ENCODE assay signal across 32 mouse cellular contexts in genomic region chr2:39020004-39020403, GRCm38 (mm10).
"Had no signal": no experiment of that assay in that cellular context is flagged by ENCODE, and none has a peak within 500 bp of the region (broad histone marks: within the 10 kb centered on the region; RNA-seq: fewer than 3 reads in every experiment).

No protein-coding gene starts in this region.

- H3K27ac ChIP-seq: left cerebral cortex, adult 2 months; limb, embryonic 10.5 days; limb, embryonic 12.5 days; limb, embryonic 13.5 days; limb, embryonic 15.5 days; liver, embryonic 12.5 days; liver, embryonic 13.5 days; liver, embryonic 14.5 days; liver, embryonic 15.5 days; lung, embryonic 15.5 days; macrophage; midbrain, embryonic 10.5 days; midbrain, embryonic 12.5 days; midbrain, embryonic 13.5 days; midbrain, embryonic 15.5 days had no signal

- H3K9me3 ChIP-seq: limb, embryonic 10.5 days; limb, embryonic 12.5 days; limb, embryonic 13.5 days; limb, embryonic 15.5 days; liver, embryonic 12.5 days; liver, embryonic 13.5 days; liver, embryonic 15.5 days; lung, embryonic 15.5 days; megakaryocyte, embryonic 14.5 days; midbrain, embryonic 10.5 days; midbrain, embryonic 12.5 days; midbrain, embryonic 13.5 days; midbrain, embryonic 15.5 days had no signal

- H3K9ac ChIP-seq: limb, embryonic 12.5 days; limb, embryonic 13.5 days; limb, embryonic 15.5 days; liver, embryonic 12.5 days; liver, embryonic 13.5 days; liver, embryonic 14.5 days; liver, embryonic 15.5 days; liver, postnatal 0 days; lung, embryonic 14.5 days; lung, embryonic 15.5 days; midbrain, embryonic 12.5 days; midbrain, embryonic 13.5 days; midbrain, embryonic 15.5 days had no signal

- DNase-seq: left cerebral cortex, postnatal 4 days; liver; liver, embryonic 13.5 days; liver, postnatal 0 days; lung, adult 18-20 months; lung, adult 2 months; lung, embryonic 14.5 days; lung, postnatal 10 days; lung, postnatal 14 days; lung, postnatal 36 days; lung, postnatal 4 days; midbrain, embryonic 14.5 days had no signal

- H3K27me3 ChIP-seq: limb, embryonic 12.5 days; limb, embryonic 13.5 days; limb, embryonic 15.5 days; liver, embryonic 12.5 days; liver, embryonic 13.5 days; liver, embryonic 15.5 days; lung, embryonic 15.5 days; megakaryocyte, embryonic 14.5 days; midbrain, embryonic 12.5 days; midbrain, embryonic 13.5 days; midbrain, embryonic 15.5 days had no signal

- H3K4me2 ChIP-seq: limb, embryonic 12.5 days; limb, embryonic 13.5 days; limb, embryonic 15.5 days; liver, embryonic 11.5 days; liver, embryonic 12.5 days; liver, embryonic 13.5 days; liver, embryonic 15.5 days; lung, embryonic 14.5 days; lung, embryonic 15.5 days; midbrain, embryonic 11.5 days; midbrain, embryonic 12.5 days; midbrain, embryonic 13.5 days; midbrain, embryonic 15.5 days had no signal

- ATAC-seq: liver, embryonic 12.5 days; liver, postnatal 0 days; lung, postnatal 0 days; midbrain, embryonic 13.5 days; midbrain, embryonic 15.5 days; midbrain, embryonic 16.5 days had no signal

- H3K4me3 ChIP-seq: left cerebral cortex, adult 2 months; limb, embryonic 10.5 days; limb, embryonic 12.5 days; limb, embryonic 13.5 days; limb, embryonic 15.5 days; liver, embryonic 12.5 days; liver, embryonic 13.5 days; liver, embryonic 15.5 days; lung, embryonic 15.5 days; megakaryocyte, embryonic 14.5 days; midbrain, embryonic 10.5 days; midbrain, embryonic 12.5 days; midbrain, embryonic 13.5 days; midbrain, embryonic 15.5 days; myocyte had no signal

- H3K4me1 ChIP-seq: limb, embryonic 10.5 days; limb, embryonic 12.5 days; limb, embryonic 13.5 days; limb, embryonic 15.5 days; liver, embryonic 12.5 days; liver, embryonic 13.5 days; liver, embryonic 15.5 days; lung, embryonic 15.5 days; megakaryocyte, embryonic 14.5 days; midbrain, embryonic 10.5 days; midbrain, embryonic 12.5 days; midbrain, embryonic 13.5 days; midbrain, embryonic 15.5 days had no signal
